Mouse (Mus musculus) MEL (cell line): Measurements from ENCODE around the gene Ubap1l. TPM values are rescaled to one million over a fixed set of nuclear protein-coding genes. Genes with fewer than 3 reads are reported as not detected.

ENCODE experiments used
- DNase-seq: peaks from one replicate; pipeline ENCODE4 v3.0.0; 2011; ENCODE audit warnings: low read depth, low spot score
- H3K27ac ChIP-seq: 2 replicates; pipeline ENCODE4 v1.5.1; 2012; ENCODE audit warnings: low read depth, mild to moderate bottlenecking, control low read depth, low read length, moderate library complexity; ENCODE audit not compliant: control insufficient read depth
- H3K27me3 ChIP-seq, 2 experiments: fragments of 150-350 bp in 1 of 2; sonication (generic) in 1 of 2; 2 replicates each; pipeline ENCODE4 v1.6.1; 2012; ENCODE audit warnings: low read length in 2 of 2, mild to moderate bottlenecking in 2 of 2, improper control_type of control experiment in 1 of 2, moderate library complexity in 1 of 2; ENCODE audit not compliant: insufficient read depth in 2 of 2, control insufficient read depth in 1 of 2
- H3K36me3 ChIP-seq, 2 experiments: 2 replicates each; pipeline ENCODE4 v1.6.1; 2012 to 2014; ENCODE audit warnings: low read length in 2 of 2, improper control_type of control experiment in 1 of 2, inconsistent platforms in 1 of 2, mild to moderate bottlenecking in 1 of 2; ENCODE audit not compliant: insufficient read depth in 2 of 2, control insufficient read depth in 1 of 2
- H3K4me1 ChIP-seq, 2 experiments: fragments of 150-350 bp in 1 of 2; sonication (generic) in 1 of 2; 2 replicates each; pipeline ENCODE4 v1.6.1; 2012; ENCODE audit warnings: low read length in 2 of 2, improper control_type of control experiment in 1 of 2, mild to moderate bottlenecking in 1 of 2; ENCODE audit not compliant: insufficient read depth in 2 of 2, control insufficient read depth in 1 of 2
- H3K4me3 ChIP-seq, 2 experiments: fragments of 150-350 bp in 1 of 2; sonication (generic) in 1 of 2; 2 replicates each; pipeline ENCODE4 v1.5.1; 2012; ENCODE audit warnings: low read depth in 2 of 2, low read length in 2 of 2, mild to moderate bottlenecking in 2 of 2, moderate library complexity in 2 of 2, control low read depth in 1 of 2, improper control_type of control experiment in 1 of 2; ENCODE audit not compliant: control insufficient read depth in 1 of 2, insufficient read depth in 1 of 2
- H3K79me2 ChIP-seq: 2 replicates; pipeline ENCODE4 v1.6.1; 2012; ENCODE audit warnings: mild to moderate bottlenecking, low read length, moderate library complexity; ENCODE audit not compliant: control insufficient read depth, poor library complexity, insufficient read depth
- H3K9ac ChIP-seq: 2 replicates; pipeline ENCODE4 v1.6.1; 2012; ENCODE audit warnings: low read depth, mild to moderate bottlenecking, control low read depth, low read length, moderate library complexity; ENCODE audit not compliant: control insufficient read depth, poor library complexity, severe bottlenecking
- H3K9me3 ChIP-seq: fragments of 150-350 bp; sonication (generic); replicated peaks from 2 replicates; pipeline ENCODE4 v1.6.1; 2012; ENCODE audit warnings: mild to moderate bottlenecking, low read length, improper control_type of control experiment, moderate library complexity; ENCODE audit not compliant: insufficient read depth
- BHLHE40 ChIP-seq: IDR thresholded peaks from 2 replicates; pipeline ENCODE4 v1.6.1; 2012; ENCODE audit warnings: low read depth, mild to moderate bottlenecking, inconsistent platforms, low read length, improper control_type of control experiment, borderline replicate concordance
- CHD1 ChIP-seq: IDR thresholded peaks from 2 replicates; pipeline ENCODE4 v1.6.1; 2012; ENCODE audit warnings: low read depth, mild to moderate bottlenecking, inconsistent platforms, low read length, improper control_type of control experiment
- CHD2 ChIP-seq: IDR thresholded peaks from 2 replicates; pipeline ENCODE4 v1.6.1; 2011; ENCODE audit warnings: low read length, improper control_type of control experiment
- CTCF ChIP-seq, 3 experiments: IDR thresholded peaks in 2 of 3; conservative IDR thresholded peaks in 1 of 3; 2 replicates each; pipeline ENCODE4 v1.5.1; 2011 to 2012; ENCODE audit warnings: low read length in 3 of 3, low read depth in 2 of 3, mild to moderate bottlenecking in 2 of 3, improper control_type of control experiment in 1 of 3, inconsistent platforms in 1 of 3, mixed read lengths in 1 of 3, moderate library complexity in 1 of 3; ENCODE audit not compliant: control insufficient read depth in 1 of 3, insufficient read depth in 1 of 3, poor library complexity in 1 of 3, severe bottlenecking in 1 of 3
- E2F4 ChIP-seq: IDR thresholded peaks from 2 replicates; pipeline ENCODE4 v1.6.1; 2011; ENCODE audit warnings: low read depth, low read length, improper control_type of control experiment, borderline replicate concordance
- ELF1 ChIP-seq: IDR thresholded peaks from 2 replicates; pipeline ENCODE4 v1.6.1; 2014; ENCODE audit warnings: low read depth, mild to moderate bottlenecking, inconsistent platforms, low read length, improper control_type of control experiment, moderate library complexity
- EP300 ChIP-seq, 2 experiments: IDR thresholded peaks; 2 replicates each; pipeline ENCODE4 v1.6.1; 2011; ENCODE audit warnings: improper control_type of control experiment in 2 of 2, low read length in 2 of 2, low read depth in 1 of 2, mild to moderate bottlenecking in 1 of 2
- ETS1 ChIP-seq: IDR thresholded peaks from 2 replicates; pipeline ENCODE4 v1.6.1; 2012; ENCODE audit warnings: low read depth, mild to moderate bottlenecking, inconsistent platforms, low read length, improper control_type of control experiment, moderate library complexity
- GABPA ChIP-seq: IDR thresholded peaks from 2 replicates; pipeline ENCODE4 v1.6.1; 2012; ENCODE audit warnings: low read depth, mild to moderate bottlenecking, inconsistent platforms, low read length, improper control_type of control experiment, moderate library complexity
- GATA1 ChIP-seq: IDR thresholded peaks from 2 replicates; pipeline ENCODE4 v1.6.1; 2011; ENCODE audit warnings: low read depth, low read length, improper control_type of control experiment
- JUND ChIP-seq: IDR thresholded peaks from 2 replicates; pipeline ENCODE4 v1.6.1; 2011; ENCODE audit warnings: low read depth, mild to moderate bottlenecking, improper control_type of control experiment, low read length
- KAT2A ChIP-seq: conservative IDR thresholded peaks from 2 replicates; pipeline ENCODE4 v1.6.1; 2012; ENCODE audit warnings: low read depth, low read length, improper control_type of control experiment, inconsistent platforms
- MAX ChIP-seq: IDR thresholded peaks from 2 replicates; pipeline ENCODE4 v1.6.1; 2011; ENCODE audit warnings: low read length, improper control_type of control experiment
- MEF2A ChIP-seq: IDR thresholded peaks from 2 replicates; pipeline ENCODE4 v1.6.1; 2014; ENCODE audit warnings: low read depth, mild to moderate bottlenecking, inconsistent platforms, low read length, improper control_type of control experiment; ENCODE audit not compliant: poor library complexity, insufficient replicate concordance, severe bottlenecking; ENCODE audit errors: extremely low read depth
- MXI1 ChIP-seq: IDR thresholded peaks from 2 replicates; pipeline ENCODE4 v1.6.1; 2011; ENCODE audit warnings: mild to moderate bottlenecking, low read depth, low read length, improper control_type of control experiment
- MYB ChIP-seq: IDR thresholded peaks from 2 replicates; pipeline ENCODE4 v1.6.1; 2011; ENCODE audit warnings: mild to moderate bottlenecking, low read depth, low read length, improper control_type of control experiment
- NRF1 ChIP-seq: IDR thresholded peaks from 2 replicates; pipeline ENCODE4 v1.6.1; 2014; ENCODE audit warnings: low read depth, mild to moderate bottlenecking, inconsistent platforms, low read length, improper control_type of control experiment, moderate library complexity; ENCODE audit not compliant: poor library complexity, insufficient read depth, severe bottlenecking
- POLR2AphosphoS5 ChIP-seq: IDR thresholded peaks from 2 replicates; pipeline ENCODE4 v1.6.1; 2012; ENCODE audit warnings: low read depth, borderline replicate concordance, mild to moderate bottlenecking, inconsistent platforms, low read length, moderate library complexity, mixed read lengths
- RAD21 ChIP-seq: IDR thresholded peaks from 2 replicates; pipeline ENCODE4 v1.6.1; 2011; ENCODE audit warnings: mild to moderate bottlenecking, low read depth, low read length, improper control_type of control experiment
- SMC3 ChIP-seq: IDR thresholded peaks from 2 replicates; pipeline ENCODE4 v1.6.1; 2011; ENCODE audit warnings: low read depth, low read length, improper control_type of control experiment
- TAL1 ChIP-seq: IDR thresholded peaks from 2 replicates; pipeline ENCODE4 v1.6.1; 2012; ENCODE audit warnings: mild to moderate bottlenecking, inconsistent platforms, low read length, moderate library complexity, mixed read lengths
- TBP ChIP-seq: IDR thresholded peaks from 2 replicates; pipeline ENCODE4 v1.8.0; 2011; ENCODE audit warnings: low read depth, low read length, improper control_type of control experiment
- TCF12 ChIP-seq: IDR thresholded peaks from 2 replicates; pipeline ENCODE4 v1.6.1; 2014; ENCODE audit warnings: low read depth, mild to moderate bottlenecking, inconsistent platforms, low read length, improper control_type of control experiment, moderate library complexity
- USF2 ChIP-seq, 2 experiments: IDR thresholded peaks; 2 replicates each; pipeline ENCODE4 v1.6.1; 2011 to 2012; ENCODE audit warnings: improper control_type of control experiment in 2 of 2, low read length in 2 of 2, borderline replicate concordance in 1 of 2, inconsistent platforms in 1 of 2, low read depth in 1 of 2, mild to moderate bottlenecking in 1 of 2; ENCODE audit not compliant: insufficient read depth in 1 of 2
- ZC3H11A ChIP-seq: IDR thresholded peaks from 2 replicates; pipeline ENCODE4 v1.6.1; 2012; ENCODE audit warnings: low read depth, mild to moderate bottlenecking, inconsistent platforms, low read length, improper control_type of control experiment
- ZKSCAN1 ChIP-seq: IDR thresholded peaks from 2 replicates; pipeline ENCODE4 v1.6.1; 2012; ENCODE audit warnings: low read depth, mild to moderate bottlenecking, inconsistent platforms, low read length, improper control_type of control experiment, moderate library complexity
- ZMIZ1 ChIP-seq: IDR thresholded peaks from 2 replicates; pipeline ENCODE4 v1.6.1; 2012; ENCODE audit warnings: low read depth, mild to moderate bottlenecking, inconsistent platforms, low read length, improper control_type of control experiment, moderate library complexity
- ZNF384 ChIP-seq: IDR thresholded peaks from 2 replicates; pipeline ENCODE4 v1.6.1; 2012; ENCODE audit warnings: low read depth, mild to moderate bottlenecking, inconsistent platforms, low read length, improper control_type of control experiment
- polyA plus RNA-seq, 2 experiments: library from polyadenylated mRNA; stranded (reverse) in 1 of 2; unstranded in 1 of 2; fragments of >175 nt in 1 of 2; fragments of >200 nt in 1 of 2; gene quantifications; 2 replicates each; pipeline versions ENCODE4 v1.2.1 to v1.2.4; 2012; ENCODE audit warnings: low replicate concordance in 2 of 2, low read depth in 1 of 2; ENCODE audit not compliant: insufficient read length in 2 of 2, insufficient read depth in 1 of 2, missing spikeins in 1 of 2
- total RNA-seq: library from RNA; depleted of rRNA; stranded (reverse); fragments of 300-350 nt; gene quantifications from 2 replicates; pipeline ENCODE4 v1.2.3, GENCODE M21; 2012

The Ubap1l gene
- total and polyA plus RNA-seq, 3 experiments: 0.08 TPM; not detected in 2

- TF ChIP-seq KAT2A (no peak), ETS1 (no peak), EP300 (IDR thresholded peaks at IDR 0.05; ENCODE audit: low read depth in 1 of 2, low read length in 2 of 2) (no peak)
These were observed 63.6 kb downstream of the Ubap1l start (continued) for GRCm38 (mm10) chr9:65424393-65424792.

GRCm38 (mm10) chr9:65427511-65427910 lies 66.7 kb downstream of the Ubap1l start:
- no peaks in the 10 kb centered on the region; a peak in 1 of 4 replicates for H3K36me3 ChIP-seq
- TF ChIP-seq RAD21 (no peak), CHD2 (no peak), GATA1 (no peak), ZKSCAN1 (no peak), ETS1 (no peak), KAT2A (no peak), MEF2A (no peak), TAL1 (no peak), CTCF (IDR thresholded peaks at IDR 0.05 in 2 of 3, conservative IDR thresholded peaks at IDR 0.05 in 1 of 3; ENCODE audit: control insufficient read depth in 1 of 3, insufficient read depth in 1 of 3, low read depth in 2 of 3, low read length in 3 of 3, poor library complexity in 1 of 3, severe bottlenecking in 1 of 3) (no peak), EP300 (IDR thresholded peaks at IDR 0.05; ENCODE audit: low read depth in 1 of 2, low read length in 2 of 2) (no peak), NRF1 (no peak), BHLHE40 (no peak), USF2 (IDR thresholded peaks at IDR 0.05; ENCODE audit: borderline replicate concordance in 1 of 2, insufficient read depth in 1 of 2, low read depth in 1 of 2, low read length in 2 of 2) (no peak), ZC3H11A (no peak), JUND (no peak), TBP (no peak), ELF1 (no peak), TCF12 (no peak)
- peaks cover 0 to 2% of the 10 kb centered on the region in 2 experiments; a peak in 1 of 4 replicates for H3K4me1 ChIP-seq
- H3K9me3 ChIP-seq: no peaks in the 10 kb centered on the region
- no peak overlapping the region for H3K9ac ChIP-seq
- H3K27me3 ChIP-seq: no peaks in the 10 kb centered on the region; a peak in 2 of 4 replicates
- H3K79me2 ChIP-seq: no peaks in the 10 kb centered on the region
- no peak overlapping the region for H3K4me3 ChIP-seq
- H3K27ac ChIP-seq: no peak overlapping the region
- DNase-seq: no peak

- peaks cover 0 to 2% of the 10 kb centered on the region in 2 experiments; a peak in 1 of 4 replicates for H3K4me1 ChIP-seq
- H3K9me3 ChIP-seq: no peaks in the 10 kb centered on the region
- no peak for DNase-seq
- no peaks in the 10 kb centered on the region; a peak in 2 of 4 replicates for H3K27me3 ChIP-seq
- no peak overlapping the region for H3K9ac ChIP-seq
- H3K36me3 ChIP-seq: no peaks in the 10 kb centered on the region; a peak in 1 of 4 replicates
- H3K27ac ChIP-seq: no peak overlapping the region
- no peak overlapping the region for H3K4me3 ChIP-seq
- H3K79me2 ChIP-seq: no peaks in the 10 kb centered on the region
- TF ChIP-seq ZNF384 (no peak), MXI1 (no peak), JUND (no peak), MAX (no peak), E2F4 (no peak), USF2 (IDR thresholded peaks at IDR 0.05; ENCODE audit: borderline replicate concordance in 1 of 2, insufficient read depth in 1 of 2, low read depth in 1 of 2, low read length in 2 of 2) (no peak), SMC3 (no peak), BHLHE40 (no peak), MYB (no peak), TAL1 (no peak), POLR2AphosphoS5 (no peak), ZMIZ1 (no peak), TBP (no peak), KAT2A (no peak), NRF1 (no peak), GABPA (no peak), ETS1 (no peak), CHD1 (no peak)
These were observed 67.2 kb downstream of the Ubap1l start for GRCm38 (mm10) chr9:65428003-65428402.
